Mouse (Mus musculus): ENCODE measurements around the gene H1foo.

GRCm38 (mm10) chr6:115971273-115972060 is 26.7 kb downstream of the H1foo start:
- TF ChIP-seq CTCF (IDR thresholded peaks at IDR 0.05; ENCODE audit: low read depth, low read length) (no peak), GATA1 (IDR thresholded peaks at IDR 0.05; ENCODE audit: borderline replicate concordance, low read length) (no peak), TAL1 (conservative IDR thresholded peaks at IDR 0.05; ENCODE audit: low read depth, low read length) (no peak)
